Mouse (Mus musculus): ENCODE measurements around the gene Sbf2. TPM values are rescaled to one million over a fixed set of nuclear protein-coding genes. Genes with fewer than 3 reads are reported as not detected.
"Not testable (repeated sequence)": the region's sequence is repeated elsewhere in the genome, so short reads cannot be mapped to it uniquely, and the experiment has no call there.

Sbf2 gene
- polyA plus RNA-seq, 1 experiment, result 49.9 TPM

DNA sequence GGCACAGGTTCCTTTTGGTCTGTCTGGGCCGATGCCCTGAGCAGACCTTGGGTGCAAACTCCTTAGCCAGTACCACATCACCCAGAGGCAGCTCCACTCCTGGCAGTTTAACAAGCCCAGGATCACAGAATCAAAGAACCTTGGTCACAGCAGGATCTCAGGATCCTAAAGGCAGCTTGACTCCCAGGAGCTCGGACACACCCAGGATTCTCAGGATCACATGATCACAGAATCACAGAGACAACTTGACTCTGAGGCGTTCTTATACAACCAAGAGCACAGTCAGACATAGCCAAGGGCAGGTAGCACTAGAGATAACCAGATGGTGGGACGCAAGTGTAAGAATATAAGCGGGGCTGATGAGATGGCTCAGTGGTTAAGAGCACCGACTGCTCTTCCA is 71.4 kb downstream of the Sbf2 start:
- Histone ChIP-seq H3K4me1 (ENCODE audit: control insufficient read depth, insufficient read depth, low read length) (peaks cover 10% of the 10 kb centered on the region), H3K27ac (ENCODE audit: insufficient read depth, low read depth, low read length) (no peak overlapping the region), H3K4me3 (ENCODE audit: insufficient read depth, low read length) (no peak overlapping the region)
- TF ChIP-seq POLR2A (IDR thresholded peaks at IDR 0.05; ENCODE audit: borderline replicate concordance, low read depth, low read length) (no peak), CTCF (IDR thresholded peaks at IDR 0.05; ENCODE audit: low read depth, low read length) (no peak)

DNA sequence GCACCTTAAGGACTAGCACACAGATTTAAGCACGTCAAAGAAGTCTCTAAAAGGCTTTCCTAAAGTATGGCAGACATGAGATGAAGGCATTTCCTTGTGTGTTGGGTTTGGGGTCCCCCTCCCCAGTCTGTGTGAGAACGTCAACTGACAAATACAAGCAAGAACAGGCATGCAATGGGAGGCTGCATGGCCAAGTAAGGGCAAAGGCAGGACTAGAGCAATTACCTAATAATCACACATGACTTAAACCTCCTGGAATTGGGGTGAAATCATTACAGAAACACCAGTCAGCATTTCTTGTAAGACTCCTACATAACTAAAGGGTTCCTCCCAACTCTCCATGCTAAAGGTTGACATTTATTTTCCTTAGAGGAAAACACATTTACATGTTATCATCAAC is 75.5 kb downstream of the Sbf2 start:
- Histone ChIP-seq H3K27ac (ENCODE audit: insufficient read depth, low read depth, low read length) (no peak overlapping the region), H3K4me3 (ENCODE audit: insufficient read depth, low read length) (no peak overlapping the region), H3K4me1 (ENCODE audit: control insufficient read depth, insufficient read depth, low read length) (peaks cover 10% of the 10 kb centered on the region)
- TF ChIP-seq POLR2A (IDR thresholded peaks at IDR 0.05; ENCODE audit: borderline replicate concordance, low read depth, low read length), result no peak
- no peak for TF ChIP-seq CTCF (IDR thresholded peaks at IDR 0.05; ENCODE audit: low read depth, low read length)

DNA sequence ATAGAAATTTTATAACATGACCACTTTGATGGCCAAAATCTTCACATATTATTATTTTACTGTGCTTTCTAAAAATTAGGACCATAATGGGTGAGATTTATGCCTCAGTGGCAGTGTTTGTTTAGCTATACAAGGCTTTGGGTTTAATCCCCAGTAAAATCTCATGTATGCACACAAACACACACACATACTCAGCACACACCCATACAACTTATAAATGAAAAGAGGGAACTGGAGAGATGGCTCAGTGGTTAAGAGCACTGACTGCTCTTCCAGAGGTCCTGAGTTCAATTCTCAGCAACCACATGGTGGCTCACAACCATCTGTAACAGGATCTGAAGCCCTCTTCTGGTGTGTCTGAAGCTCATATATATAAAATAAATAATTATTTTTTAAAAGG is 84.4 kb downstream of the Sbf2 start:
- not testable (repeated sequence) for H3K27ac ChIP-seq (ENCODE audit: insufficient read depth, low read depth, low read length); H3K4me3 ChIP-seq (ENCODE audit: insufficient read depth, low read length); H3K4me1 ChIP-seq (ENCODE audit: control insufficient read depth, insufficient read depth, low read length)

DNA sequence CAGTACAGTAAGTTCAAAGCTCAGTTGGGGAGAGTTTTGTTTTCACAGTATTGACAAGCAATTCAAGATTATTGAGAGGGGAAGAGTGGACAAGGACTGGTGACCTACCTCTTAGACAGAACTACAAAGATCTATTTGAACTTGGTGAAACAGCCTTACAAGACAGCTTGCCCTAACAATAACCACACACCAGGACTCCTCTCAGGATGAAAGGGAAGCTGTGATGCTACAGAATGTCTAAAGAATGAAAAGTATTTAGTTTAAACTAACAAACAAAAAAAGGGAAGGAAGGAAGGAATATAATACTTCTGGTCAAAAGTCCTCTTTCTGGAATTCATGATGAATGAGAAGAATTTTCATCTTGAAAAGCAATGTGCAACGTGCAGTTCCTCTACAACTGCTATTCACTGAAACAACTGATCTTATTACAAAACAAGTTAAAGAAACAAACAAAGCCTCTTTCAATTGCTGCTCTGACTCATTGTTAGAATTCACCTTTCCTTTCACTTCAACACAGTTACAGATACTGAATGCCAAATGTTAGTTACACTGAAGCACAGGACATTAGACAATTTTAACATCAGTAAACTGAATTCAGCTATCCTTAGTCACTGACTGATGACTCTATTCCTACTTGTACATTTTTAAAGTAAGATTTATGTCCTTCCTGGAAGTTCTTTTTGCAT is 89.5 kb downstream of the Sbf2 start:
- Histone ChIP-seq H3K27ac (ENCODE audit: insufficient read depth, low read depth, low read length) (no peak overlapping the region), H3K4me3 (ENCODE audit: insufficient read depth, low read length) (no peak overlapping the region), H3K4me1 (ENCODE audit: control insufficient read depth, insufficient read depth, low read length) (peaks cover 6% of the 10 kb centered on the region)
- TF ChIP-seq POLR2A (IDR thresholded peaks at IDR 0.05; ENCODE audit: borderline replicate concordance, low read depth, low read length) (no peak), CTCF (IDR thresholded peaks at IDR 0.05; ENCODE audit: low read depth, low read length) (no peak)

GRCm38 (mm10) chr7:110516241-110517220 is 98.2 kb downstream of the Sbf2 start:
- Histone ChIP-seq H3K4me3 (ENCODE audit: insufficient read depth, low read length) (no peak overlapping the region), H3K4me1 (ENCODE audit: control insufficient read depth, insufficient read depth, low read length) (peaks cover 2% of the 10 kb centered on the region), H3K27ac (ENCODE audit: insufficient read depth, low read depth, low read length) (no peak overlapping the region)
- no peak for TF ChIP-seq CTCF (IDR thresholded peaks at IDR 0.05; ENCODE audit: low read depth, low read length)

DNA sequence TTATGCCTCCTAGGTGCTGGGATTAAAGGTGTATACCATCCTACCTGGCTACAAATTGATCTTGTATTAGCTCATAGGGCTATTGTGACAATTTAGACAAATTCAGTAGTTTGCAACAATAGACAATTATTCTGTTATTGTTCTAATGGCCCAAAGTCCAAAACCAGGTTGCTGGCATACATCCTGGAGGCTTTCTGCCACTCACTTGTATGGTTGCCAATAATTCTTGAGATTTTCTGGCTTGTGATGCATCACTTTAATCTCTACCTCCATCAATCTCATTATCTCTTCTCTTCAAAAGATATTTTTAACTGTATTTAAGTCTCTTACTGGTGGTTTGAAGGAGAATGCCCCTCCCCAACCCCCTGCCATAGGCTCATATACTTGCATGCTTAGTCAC is 100.6 kb downstream of the Sbf2 start:
- Histone ChIP-seq H3K4me1 (ENCODE audit: control insufficient read depth, insufficient read depth, low read length) (peaks cover under 1% of the 10 kb centered on the region), H3K27ac (ENCODE audit: insufficient read depth, low read depth, low read length) (no peak overlapping the region), H3K4me3 (ENCODE audit: insufficient read depth, low read length) (no peak overlapping the region)
- no peak for TF ChIP-seq CTCF (IDR thresholded peaks at IDR 0.05; ENCODE audit: low read depth, low read length)
- TF ChIP-seq POLR2A (IDR thresholded peaks at IDR 0.05; ENCODE audit: borderline replicate concordance, low read depth, low read length), result no peak

GRCm38 (mm10) chr7:110498653-110499052 is 116.1 kb downstream of the Sbf2 start:
- no peak for TF ChIP-seq POLR2A (IDR thresholded peaks at IDR 0.05; ENCODE audit: borderline replicate concordance, low read depth, low read length)
- TF ChIP-seq CTCF (IDR thresholded peaks at IDR 0.05; ENCODE audit: low read depth, low read length), result no peak
- H3K27ac ChIP-seq (ENCODE audit: insufficient read depth, low read depth, low read length), result no peak overlapping the region
- H3K4me3 ChIP-seq (ENCODE audit: insufficient read depth, low read length), result no peak overlapping the region
- no peaks in the 10 kb centered on the region for H3K4me1 ChIP-seq (ENCODE audit: control insufficient read depth, insufficient read depth, low read length)

GRCm38 (mm10) chr7:110491038-110491437 is 123.7 kb downstream of the Sbf2 start:
- Histone ChIP-seq H3K27ac (ENCODE audit: insufficient read depth, low read depth, low read length) (no peak overlapping the region), H3K4me1 (ENCODE audit: control insufficient read depth, insufficient read depth, low read length) (no peaks in the 10 kb centered on the region), H3K4me3 (ENCODE audit: insufficient read depth, low read length) (no peak overlapping the region)
- no peak for TF ChIP-seq POLR2A (IDR thresholded peaks at IDR 0.05; ENCODE audit: borderline replicate concordance, low read depth, low read length)
- TF ChIP-seq CTCF (IDR thresholded peaks at IDR 0.05; ENCODE audit: low read depth, low read length), result no peak

DNA sequence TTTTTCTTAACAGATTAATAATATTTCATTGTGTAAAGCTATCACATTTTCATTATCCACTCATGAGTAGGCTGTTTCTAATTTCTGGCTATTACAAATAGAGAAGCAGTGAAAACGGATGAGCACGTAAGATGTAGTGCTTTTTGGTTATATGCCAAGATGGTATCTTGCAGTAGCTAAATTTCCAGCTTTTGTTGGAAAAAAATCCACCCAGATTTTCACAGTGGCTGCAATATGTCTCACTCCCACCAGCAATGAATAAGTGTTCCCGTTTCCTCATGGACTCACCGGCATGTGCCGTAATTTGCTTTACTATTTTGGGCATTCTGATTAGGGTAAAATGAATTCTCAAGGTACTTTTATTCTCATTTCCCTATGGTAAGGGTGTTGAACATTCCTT is 129.7 kb downstream of the Sbf2 start:
- no peaks in the 10 kb centered on the region for H3K4me1 ChIP-seq (ENCODE audit: control insufficient read depth, insufficient read depth, low read length)
- TF ChIP-seq CTCF (IDR thresholded peaks at IDR 0.05; ENCODE audit: low read depth, low read length), result no peak
- no peak for TF ChIP-seq POLR2A (IDR thresholded peaks at IDR 0.05; ENCODE audit: borderline replicate concordance, low read depth, low read length)
- H3K4me3 ChIP-seq (ENCODE audit: insufficient read depth, low read length), result no peak overlapping the region
- H3K27ac ChIP-seq (ENCODE audit: insufficient read depth, low read depth, low read length), result no peak overlapping the region

- no peak for TF ChIP-seq CTCF (IDR thresholded peaks at IDR 0.05; ENCODE audit: low read depth, low read length)
- no peak for TF ChIP-seq POLR2A (IDR thresholded peaks at IDR 0.05; ENCODE audit: borderline replicate concordance, low read depth, low read length)
- no peak overlapping the region for H3K27ac ChIP-seq (ENCODE audit: insufficient read depth, low read depth, low read length)
- H3K4me3 ChIP-seq (ENCODE audit: insufficient read depth, low read length), result no peak overlapping the region
- H3K4me1 ChIP-seq (ENCODE audit: control insufficient read depth, insufficient read depth, low read length), result peaks cover 6% of the 10 kb centered on the region
Observed at GRCm38 (mm10) chr7:110470987-110471386, 143.7 kb downstream of the Sbf2 start.
